Mouse (Mus musculus): ENCODE measurements at regions not wholly inside any gene's neighbourhood (a gene's known extent, or its start where the extent isn't known, plus 50 kb on each side); places are given as distances from the start of the nearest gene placed in this dataset.

DNA sequence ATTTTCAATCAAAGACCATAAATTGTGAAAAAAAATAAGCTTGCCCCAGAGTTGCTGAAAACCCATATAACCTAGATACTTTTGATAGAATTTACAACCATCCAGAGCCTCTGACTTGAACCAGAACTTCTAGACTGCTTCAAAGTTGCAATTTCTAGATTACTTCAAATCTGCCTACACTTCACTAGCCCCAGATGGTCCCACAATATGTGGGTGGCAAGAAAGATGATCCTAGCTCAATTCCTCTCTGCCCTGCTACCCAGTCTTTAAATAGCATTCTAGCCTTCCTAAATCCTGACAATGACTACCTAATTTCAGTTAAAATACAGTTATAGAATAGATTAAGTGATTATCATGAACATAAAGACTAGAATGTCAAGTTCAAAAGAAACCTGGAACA is 303.6 kb downstream of the Otol1 start:
- TF ChIP-seq CTCF (IDR thresholded peaks at IDR 0.05; ENCODE audit: insufficient read depth, low read depth, low read length) (no peak), POLR2A (IDR thresholded peaks at IDR 0.05; ENCODE audit: insufficient read depth, low read depth, low read length) (no peak)

Measured in olfactory bulb, adult 2 months (tissue).